15 mouse cellular contexts compared by ENCODE assay signal in the genomic region with DNA sequence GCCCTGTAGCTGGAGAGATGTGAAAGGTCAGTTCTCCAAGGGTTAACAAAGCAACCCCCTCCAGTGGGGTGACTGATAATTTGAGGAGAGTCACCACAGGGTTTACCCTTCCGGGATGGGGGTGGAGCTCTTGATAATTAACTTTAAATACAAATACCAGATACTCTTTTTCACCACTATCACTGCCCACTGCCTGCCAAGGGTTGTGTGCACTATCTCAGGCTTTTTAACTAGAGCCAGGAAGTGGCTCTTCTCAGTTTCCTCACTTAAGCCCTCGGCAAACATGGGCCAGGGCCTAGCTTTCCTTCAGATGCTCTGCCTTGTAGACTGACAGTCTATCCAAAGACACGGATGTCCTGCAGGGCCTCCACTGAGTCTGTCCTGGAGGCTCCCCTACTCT. TPM values are rescaled to one million over a fixed set of nuclear protein-coding genes. Genes with fewer than 3 reads are reported as not detected.
DNase-seq lines count a peak whose midpoint lies in the region; ATAC-seq and TF ChIP-seq lines count a peak whose summit lies in the region.
"Had no signal": no experiment of that assay in that cellular context is flagged by ENCODE, and none has a peak within 500 bp of the region (broad histone marks: within the 10 kb centered on the region; RNA-seq: fewer than 3 reads in every experiment).

No protein-coding gene starts in this region.

- no peaks in the 10 kb centered on the region for H3K79me2 ChIP-seq in MEL (ENCODE audit: control insufficient read depth, insufficient read depth, low read length, poor library complexity)

- no peak for TF ChIP-seq RAD21 in MEL (IDR thresholded peaks at IDR 0.05; ENCODE audit: low read depth, low read length)

- no peak overlapping the region for H3K4me3 ChIP-seq in liver, embryonic 11.5 days (ENCODE audit: low read depth, low read length)
- peak overlapping the region; percentile 42 to 65 for H3K4me3 ChIP-seq in MEL (ENCODE audit: control insufficient read depth in 1 of 2, insufficient read depth in 1 of 2, low read depth in 2 of 2, low read length in 2 of 2)
- H3K4me3 ChIP-seq: kidney, embryonic 15.5 days; neural tube, embryonic 12.5 days had no signal

- TF ChIP-seq CTCF in MEL (IDR thresholded peaks at IDR 0.05 in 2 of 3, conservative IDR thresholded peaks at IDR 0.05 in 1 of 3; ENCODE audit: control insufficient read depth in 1 of 3, insufficient read depth in 1 of 3, low read depth in 2 of 3, low read length in 3 of 3, poor library complexity in 1 of 3, severe bottlenecking in 1 of 3) = no peak

- no peaks in the 10 kb centered on the region for H3K27me3 ChIP-seq in liver, embryonic 11.5 days (replicated peaks; ENCODE audit: control insufficient read depth, insufficient read depth, low read length)
- H3K27me3 ChIP-seq in MEL (ENCODE audit: control insufficient read depth in 1 of 2, insufficient read depth in 2 of 2, low read length in 2 of 2) = no peaks in the 10 kb centered on the region
- H3K27me3 ChIP-seq: kidney, embryonic 15.5 days; neural tube, embryonic 12.5 days had no signal

- H3K9ac ChIP-seq in liver, embryonic 11.5 days (ENCODE audit: low read depth, low read length) = peak overlapping the region; percentile 35; the same call in 1 of the 2 replicates
- H3K9ac ChIP-seq in MEL (ENCODE audit: control insufficient read depth, low read depth, low read length, poor library complexity, severe bottlenecking) = peak overlapping the region; percentile 62
- H3K9ac ChIP-seq: kidney, embryonic 15.5 days; neural tube, embryonic 12.5 days had no signal

- peak; percentile 51; the same call in 1 of the 2 replicates for ATAC-seq in liver, embryonic 11.5 days (replicated peaks; ENCODE audit: low FRiP score)
- ATAC-seq in erythroid progenitor cell, adult 5-6 weeks (replicated peaks; ENCODE audit: low FRiP score, poor library complexity, severe bottlenecking) = 0 out of 2 replicates have a peak, but pooled peaks have one; percentile 21
- peak; percentile 58 for ATAC-seq in megakaryocyte-erythroid progenitor cell, adult 5-6 weeks (replicated peaks; ENCODE audit: low FRiP score, low TSS enrichment, poor library complexity, severe bottlenecking)
- ATAC-seq: midbrain, embryonic 16.5 days had no signal

- 24% methylated on average over 3 of the region's 3 CpGs for WGBS in liver, embryonic 11.5 days

- TF ChIP-seq EP300 in MEL (IDR thresholded peaks at IDR 0.05; ENCODE audit: low read depth in 1 of 2, low read length in 2 of 2) = peak; percentile 68 to 70; a peak in 3 of 4 replicates

- peak in 1 of 2 experiments; percentile 42; a peak in 1 of 4 replicates for TF ChIP-seq POLR2A in MEL (IDR thresholded peaks at IDR 0.05; ENCODE audit: control insufficient read depth in 1 of 2, insufficient read depth in 1 of 2, low read depth in 1 of 2, low read length in 2 of 2, poor library complexity in 1 of 2)

- peak overlapping the region; percentile 8; the same call in 1 of the 2 replicates for H3K4me2 ChIP-seq in liver, embryonic 11.5 days
- H3K4me2 ChIP-seq: kidney, embryonic 15.5 days; neural tube, embryonic 12.5 days had no signal

- no peaks in the 10 kb centered on the region for H3K36me3 ChIP-seq in liver, embryonic 11.5 days (ENCODE audit: control insufficient read depth, insufficient read depth, low read length)
- peaks cover 0 to 4% of the 10 kb centered on the region in 2 experiments; a peak in 2 of 4 replicates for H3K36me3 ChIP-seq in MEL (ENCODE audit: control insufficient read depth in 1 of 2, insufficient read depth in 2 of 2, low read length in 2 of 2)
- H3K36me3 ChIP-seq: kidney, embryonic 15.5 days; neural tube, embryonic 12.5 days had no signal

- H3K4me1 ChIP-seq in liver, embryonic 11.5 days (replicated peaks; ENCODE audit: control insufficient read depth, insufficient read depth, low read length) = peaks cover 10% of the 10 kb centered on the region; the same call in 1 of the 2 replicates
- H3K4me1 ChIP-seq in MEL (ENCODE audit: control insufficient read depth in 1 of 2, insufficient read depth in 2 of 2, low read length in 2 of 2) = peaks cover 4 to 16% of the 10 kb centered on the region in 2 experiments
- H3K4me1 ChIP-seq: kidney, embryonic 15.5 days had no signal

- peak overlapping the region; percentile 39 for H3K27ac ChIP-seq in liver, embryonic 11.5 days (ENCODE audit: low read depth, low read length)
- H3K27ac ChIP-seq in MEL (ENCODE audit: control insufficient read depth, low read depth, low read length) = peak overlapping the region; percentile 83
- H3K27ac ChIP-seq: kidney, embryonic 15.5 days; neural tube, embryonic 12.5 days had no signal

- H3K9me3 ChIP-seq in liver, embryonic 11.5 days (ENCODE audit: control insufficient read depth, low read length) = no peaks in the 10 kb centered on the region
- H3K9me3 ChIP-seq in MEL (replicated peaks; ENCODE audit: insufficient read depth, low read length) = no peaks in the 10 kb centered on the region
- H3K9me3 ChIP-seq: kidney, embryonic 15.5 days; neural tube, embryonic 12.5 days had no signal

- no peak for DNase-seq in liver, embryonic 11.5 days (ENCODE audit: low spot score)
- no peak for DNase-seq in liver
- peak; percentile 77 for DNase-seq in MEL (ENCODE audit: low read depth, low spot score)
- DNase-seq in kidney, postnatal 25 days = no peak
- no peak for DNase-seq in adrenal gland, postnatal 10 days
- DNase-seq: cerebellum, adult 11 months; gastrocnemius, postnatal 25 days; heart, postnatal 36 days; lung, postnatal 36 days had no signal

TF ChIP-seq in MEL, 35 proteins besides CTCF, POLR2A, EP300 and RAD21 (continues in another document):
- no peak for TF ChIP-seq MAX (IDR thresholded peaks at IDR 0.05; ENCODE audit: low read length)
- no peak for TF ChIP-seq ZC3H11A (IDR thresholded peaks at IDR 0.05; ENCODE audit: low read depth, low read length)
- TF ChIP-seq HCFC1 (IDR thresholded peaks at IDR 0.05; ENCODE audit: low read depth, low read length) = peak; percentile 55; the same call in 1 of the 2 replicates
- TF ChIP-seq SMC3 (IDR thresholded peaks at IDR 0.05; ENCODE audit: low read depth, low read length) = no peak
- TF ChIP-seq ZNF384 (IDR thresholded peaks at IDR 0.05; ENCODE audit: low read depth, low read length) = no peak
- TF ChIP-seq USF1 (IDR thresholded peaks at IDR 0.05; ENCODE audit: low read depth, low read length) = no peak
- TF ChIP-seq SIN3A (IDR thresholded peaks at IDR 0.05; ENCODE audit: low read length) = peak; percentile 64
- TF ChIP-seq RCOR1 (IDR thresholded peaks at IDR 0.05; ENCODE audit: low read depth, low read length) = no peak; the same call in 1 of the 2 replicates
- peak; percentile 62 for TF ChIP-seq GATA1 (IDR thresholded peaks at IDR 0.05; ENCODE audit: low read depth, low read length)
- TF ChIP-seq POLR2AphosphoS2 (IDR thresholded peaks at IDR 0.05; ENCODE audit: low read length) = no peak
- peak; percentile 66; the same call in 1 of the 2 replicates for TF ChIP-seq TBP (IDR thresholded peaks at IDR 0.05; ENCODE audit: low read depth, low read length)
- no peak for TF ChIP-seq CHD2 (IDR thresholded peaks at IDR 0.05; ENCODE audit: low read length)
- TF ChIP-seq MYC (IDR thresholded peaks at IDR 0.05; ENCODE audit: low read depth, low read length) = no peak
- TF ChIP-seq GABPA (IDR thresholded peaks at IDR 0.05; ENCODE audit: low read depth, low read length) = no peak
- TF ChIP-seq ZKSCAN1 (IDR thresholded peaks at IDR 0.05; ENCODE audit: low read depth, low read length) = no peak
- TF ChIP-seq E2F4 (IDR thresholded peaks at IDR 0.05; ENCODE audit: borderline replicate concordance, low read depth, low read length) = no peak
- no peak for TF ChIP-seq JUND (IDR thresholded peaks at IDR 0.05; ENCODE audit: low read depth, low read length)
- peak; percentile 60; the same call in 1 of the 2 replicates for TF ChIP-seq ETS1 (IDR thresholded peaks at IDR 0.05; ENCODE audit: low read depth, low read length)

RNA-seq across cellular contexts. Expression of gene Gm10273, which starts 15.5 kb away (rescaled TPM):
- polyA plus RNA-seq in liver, embryonic 11.5 days (2014; fragmentation: Nextera tagmentation; extraction: Ambion mirVana) = 9.2 and 10.1 TPM in 2 replicates
- 17.6 and 28.6 TPM in 2 replicates for total RNA-seq in MEL (2012; rRNA removed)
- 100 to 1,000 TPM in 1 of 2 experiments, 10 to 100 TPM in 1; 16.6 to 132 TPM for polyA plus RNA-seq in MEL (2012; ENCODE audit: insufficient read depth in 1 of 2, insufficient read length in 2 of 2, low read depth in 1 of 2, low replicate concordance in 2 of 2, missing spikeins in 1 of 2)
- 15.1 and 18.9 TPM in 2 replicates for total RNA-seq in erythroid progenitor cell, adult 5-6 weeks (2015; ENCODE audit: low replicate concordance)
- total RNA-seq in erythroid progenitor cell, adult 5-6 weeks (2017; ENCODE audit: low replicate concordance) = 17.1 TPM in 1 of 2 replicates, not detected in the other
- 20.6 and 40.3 TPM in 2 replicates for total RNA-seq in megakaryocyte-erythroid progenitor cell, adult 5-6 weeks (2014; fragmentation: Nextera tagmentation)
- 82.6 and 90.1 TPM in 2 replicates for total RNA-seq in megakaryocyte-erythroid progenitor cell, adult 5-6 weeks (2017)
- total RNA-seq in adrenal gland, postnatal 10 days (2021) = 100 to 1,000 TPM; 123 to 136 TPM
- polyA plus RNA-seq: kidney, embryonic 15.5 days had no signal

RNA-seq across cellular contexts. Expression of gene Pla2g12b, which starts 23.5 kb away (rescaled TPM):
- 45.7 and 46.7 TPM in 2 replicates for polyA plus RNA-seq in liver, embryonic 11.5 days (2014; fragmentation: Nextera tagmentation; extraction: Ambion mirVana)
- not detected in 2 replicates for total RNA-seq in MEL (2012; rRNA removed)
- not detected for polyA plus RNA-seq in MEL (2012; ENCODE audit: insufficient read depth in 1 of 2, insufficient read length in 2 of 2, low read depth in 1 of 2, low replicate concordance in 2 of 2, missing spikeins in 1 of 2)
- not detected in 2 replicates for total RNA-seq in erythroid progenitor cell, adult 5-6 weeks (2015; ENCODE audit: low replicate concordance)
- total RNA-seq in erythroid progenitor cell, adult 5-6 weeks (2017; ENCODE audit: low replicate concordance) = not detected in 2 replicates
- not detected in 2 replicates for total RNA-seq in megakaryocyte-erythroid progenitor cell, adult 5-6 weeks (2014; fragmentation: Nextera tagmentation)
- not detected in 2 replicates for total RNA-seq in megakaryocyte-erythroid progenitor cell, adult 5-6 weeks (2017)
- total RNA-seq in adrenal gland, postnatal 10 days (2021) = 10 to 100 TPM in 1 of 2 experiments, 1 to 10 TPM in 1; 5.0 to 15.8 TPM
- total RNA-seq: gastrocnemius, postnatal 25 days; heart, postnatal 36 days; left cerebral cortex, postnatal 10 days had no signal
- polyA plus RNA-seq: midbrain, embryonic 16.5 days; neural tube, embryonic 12.5 days had no signal

RNA-seq across cellular contexts. Expression of gene P4ha1, which starts 56.8 kb away (rescaled TPM):
- polyA plus RNA-seq in liver, embryonic 11.5 days (2014; fragmentation: Nextera tagmentation; extraction: Ambion mirVana) = 60.6 and 61.1 TPM in 2 replicates
- total RNA-seq in MEL (2012; rRNA removed) = 18.9 and 50.4 TPM in 2 replicates
- 10 to 100 TPM in 1 of 2 experiments, not detected in 1; 50.2 TPM for polyA plus RNA-seq in MEL (2012; ENCODE audit: insufficient read depth in 1 of 2, insufficient read length in 2 of 2, low read depth in 1 of 2, low replicate concordance in 2 of 2, missing spikeins in 1 of 2)
- total RNA-seq in erythroid progenitor cell, adult 5-6 weeks (2015; ENCODE audit: low replicate concordance) = 2.5 and 6.5 TPM in 2 replicates
- total RNA-seq in erythroid progenitor cell, adult 5-6 weeks (2017; ENCODE audit: low replicate concordance) = 8.9 and 12.9 TPM in 2 replicates
- total RNA-seq in megakaryocyte-erythroid progenitor cell, adult 5-6 weeks (2014; fragmentation: Nextera tagmentation) = 4.2 and 8.6 TPM in 2 replicates
- total RNA-seq in megakaryocyte-erythroid progenitor cell, adult 5-6 weeks (2017) = 13.4 and 15.8 TPM in 2 replicates
- 10 to 100 TPM; 22.1 to 25.3 TPM for total RNA-seq in adrenal gland, postnatal 10 days (2021)
